Mouse (Mus musculus) forebrain, embryonic 13.5 days (tissue): ENCODE data around the gene Pdcd7. TPM values are rescaled to one million over a fixed set of nuclear protein-coding genes. Genes with fewer than 3 reads are reported as not detected.

Experiments used
- ATAC-seq: fragments of 200-750 bp; cut with Nextera tagmentation; 2 replicates; pipeline ENCODE4 v1.8.0; 2017
- H3K27ac ChIP-seq: fragments of 300-500 bp; sonication (generic); 2 replicates; pipeline ENCODE4 v1.5.1; 2015; ENCODE audit warnings: inconsistent platforms, mild to moderate bottlenecking, moderate library complexity
- H3K27me3 ChIP-seq: fragments of 300-500 bp; sonication (generic); 2 replicates; pipeline ENCODE4 v1.6.1; 2015; ENCODE audit warnings: mild to moderate bottlenecking, inconsistent platforms
- H3K36me3 ChIP-seq: fragments of 300-500 bp; sonication (generic); 2 replicates; pipeline ENCODE4 v1.6.1; 2015; ENCODE audit warnings: mild to moderate bottlenecking, inconsistent platforms; ENCODE audit not compliant: poor library complexity, severe bottlenecking
- H3K4me1 ChIP-seq: fragments of 300-500 bp; sonication (generic); 2 replicates; pipeline ENCODE4 v1.6.1; 2015; ENCODE audit warnings: inconsistent platforms
- H3K4me2 ChIP-seq: fragments of 300-500 bp; sonication (generic); 2 replicates; pipeline ENCODE4 v1.6.1; 2015; ENCODE audit warnings: inconsistent platforms, mild to moderate bottlenecking, moderate library complexity
- H3K4me3 ChIP-seq: fragments of 300-500 bp; sonication (generic); 2 replicates; pipeline ENCODE4 v1.5.1; 2015; ENCODE audit warnings: mild to moderate bottlenecking, inconsistent platforms
- H3K9ac ChIP-seq: fragments of 300-500 bp; sonication (generic); 2 replicates; pipeline ENCODE4 v1.6.1; 2015; ENCODE audit warnings: mild to moderate bottlenecking, inconsistent platforms
- H3K9me3 ChIP-seq: fragments of 300-500 bp; sonication (generic); replicated peaks from 2 replicates; pipeline ENCODE4 v1.6.1; 2016; ENCODE audit warnings: inconsistent platforms
- WGBS: fragments of 180-500 bp; shearing (Covaris S2); methylation state at CpG from one replicate; pipeline ENCODE4 v1.1.7; 2015; 5-methylcytosine and 5-hydroxymethylcytosine counted together
- polyA plus RNA-seq: library from polyadenylated mRNA; unstranded; fragments of >200 nt; fragmentation: Nextera tagmentation; extraction: Ambion mirVana; gene quantifications from 2 replicates; pipeline ENCODE4 v1.2.1, GENCODE M21; 2015

The Pdcd7 gene
- polyA plus RNA-seq, result 8.3 and 8.5 TPM in 2 replicates

GRCm38 (mm10) chr9:65345854-65346475 lies at the start of gene Pdcd7:
TSS of gene Pdcd7 (plus strand) at chr9:65346104.
- H3K27ac ChIP-seq, result peak within 1 kb of the TSS; percentile 95
- H3K9me3 ChIP-seq, result no peaks in the 10 kb centered on the region
- peak; percentile 99 for ATAC-seq
- peak within 1 kb of the TSS; percentile 90 for H3K4me3 ChIP-seq
- H3K9ac ChIP-seq, result peak within 1 kb of the TSS; percentile 93
- peak within 1 kb of the TSS; percentile 98 for H3K4me2 ChIP-seq
- H3K27me3 ChIP-seq, result no peaks in the 10 kb centered on the region
- no peaks in the 10 kb centered on the region for H3K36me3 ChIP-seq
- H3K4me1 ChIP-seq, result peaks cover 20% of the 10 kb centered on the region
- WGBS, result 1% methylated on average over 55 of the region's 59 CpGs

GRCm38 (mm10) chr9:65297056-65297455 lies 48.8 kb upstream of the Pdcd7 start:
- Histone ChIP-seq H3K4me1 (peaks cover 24% of the 10 kb centered on the region), H3K4me2 (no peak overlapping the region), H3K9me3 (no peaks in the 10 kb centered on the region), H3K9ac (no peak overlapping the region), H3K36me3 (peaks cover 39% of the 10 kb centered on the region), H3K27me3 (no peaks in the 10 kb centered on the region), H3K4me3 (no peak overlapping the region), H3K27ac (no peak overlapping the region)
- no peak for ATAC-seq
- 100% methylated on average over 2 of the region's 2 CpGs for WGBS

GRCm38 (mm10) chr9:65298761-65299160 lies 47.1 kb upstream of the Pdcd7 start:
- no peak overlapping the region for H3K4me2 ChIP-seq
- no peak overlapping the region for H3K4me3 ChIP-seq
- H3K9me3 ChIP-seq, result no peaks in the 10 kb centered on the region
- H3K36me3 ChIP-seq, result peaks cover 56% of the 10 kb centered on the region
- no peaks in the 10 kb centered on the region for H3K27me3 ChIP-seq
- WGBS, result 89% methylated on average over 3 of the region's 3 CpGs
- no peak overlapping the region for H3K9ac ChIP-seq
- peaks cover 15% of the 10 kb centered on the region for H3K4me1 ChIP-seq
- H3K27ac ChIP-seq, result no peak overlapping the region
- no peak for ATAC-seq

- Histone ChIP-seq H3K27me3 (no peaks in the 10 kb centered on the region), H3K9me3 (no peaks in the 10 kb centered on the region), H3K9ac (no peak overlapping the region), H3K36me3 (peaks cover 64% of the 10 kb centered on the region), H3K4me1 (peaks cover 15% of the 10 kb centered on the region), H3K4me3 (no peak overlapping the region), H3K27ac (no peak overlapping the region), H3K4me2 (no peak overlapping the region)
- WGBS, result 95% methylated on average over 7 of the region's 7 CpGs
- ATAC-seq, result no peak
Measured at GRCm38 (mm10) chr9:65299650-65300049, 46.3 kb upstream of the Pdcd7 start.

- Histone ChIP-seq H3K9ac (no peak overlapping the region), H3K27ac (no peak overlapping the region), H3K9me3 (no peaks in the 10 kb centered on the region), H3K4me2 (no peak overlapping the region), H3K27me3 (no peaks in the 10 kb centered on the region), H3K4me3 (no peak overlapping the region), H3K36me3 (peaks cover 80% of the 10 kb centered on the region), H3K4me1 (no peaks in the 10 kb centered on the region)
- no peak for ATAC-seq
- WGBS, result 95% methylated on average over 4 of the region's 4 CpGs
Measured at GRCm38 (mm10) chr9:65302327-65302983, 43.4 kb upstream of the Pdcd7 start.

GRCm38 (mm10) chr9:65303586-65303985 lies 42.3 kb upstream of the Pdcd7 start:
- no peak overlapping the region for H3K27ac ChIP-seq
- no peak overlapping the region for H3K9ac ChIP-seq
- no peak for ATAC-seq
- H3K4me2 ChIP-seq, result no peak overlapping the region
- H3K9me3 ChIP-seq, result no peaks in the 10 kb centered on the region
- no peaks in the 10 kb centered on the region for H3K4me1 ChIP-seq
- no peaks in the 10 kb centered on the region for H3K27me3 ChIP-seq
- no peak overlapping the region for H3K4me3 ChIP-seq
- peaks cover 79% of the 10 kb centered on the region for H3K36me3 ChIP-seq
- WGBS, result 96% methylated on average over 4 of the region's 4 CpGs

GRCm38 (mm10) chr9:65304300-65304699 lies 41.6 kb upstream of the Pdcd7 start:
- ATAC-seq, result no peak
- Histone ChIP-seq H3K9me3 (no peaks in the 10 kb centered on the region), H3K36me3 (peaks cover 86% of the 10 kb centered on the region), H3K27me3 (no peaks in the 10 kb centered on the region), H3K4me2 (no peak overlapping the region), H3K4me3 (no peak overlapping the region), H3K4me1 (no peaks in the 10 kb centered on the region), H3K27ac (no peak overlapping the region), H3K9ac (no peak overlapping the region)
- WGBS, result 81% methylated on average over 4 of the region's 4 CpGs

GRCm38 (mm10) chr9:65306672-65307071 lies 39.2 kb upstream of the Pdcd7 start:
- Histone ChIP-seq H3K9ac (no peak overlapping the region), H3K4me3 (no peak overlapping the region), H3K27me3 (no peaks in the 10 kb centered on the region), H3K36me3 (peaks cover 76% of the 10 kb centered on the region), H3K27ac (no peak overlapping the region), H3K9me3 (no peaks in the 10 kb centered on the region), H3K4me1 (no peaks in the 10 kb centered on the region), H3K4me2 (no peak overlapping the region)
- WGBS, result 96% methylated on average over 2 of the region's 2 CpGs
- ATAC-seq, result no peak

- WGBS, result 92% methylated on average over 1 of the region's 1 CpGs
- no peak overlapping the region for H3K27ac ChIP-seq
- no peak overlapping the region for H3K9ac ChIP-seq
- peaks cover 75% of the 10 kb centered on the region for H3K36me3 ChIP-seq
- H3K4me2 ChIP-seq, result no peak overlapping the region
- H3K4me1 ChIP-seq, result no peaks in the 10 kb centered on the region
- no peak for ATAC-seq
- no peaks in the 10 kb centered on the region for H3K9me3 ChIP-seq
- no peak overlapping the region for H3K4me3 ChIP-seq
- H3K27me3 ChIP-seq, result no peaks in the 10 kb centered on the region
Measured at GRCm38 (mm10) chr9:65308011-65308410, 37.9 kb upstream of the Pdcd7 start.

GRCm38 (mm10) chr9:65312669-65313357 lies 33.1 kb upstream of the Pdcd7 start:
- ATAC-seq, result no peak
- Histone ChIP-seq H3K27me3 (no peaks in the 10 kb centered on the region), H3K9me3 (no peaks in the 10 kb centered on the region), H3K27ac (no peak overlapping the region), H3K4me2 (no peak overlapping the region), H3K9ac (no peak overlapping the region), H3K4me3 (no peak overlapping the region), H3K4me1 (no peaks in the 10 kb centered on the region), H3K36me3 (peaks cover 61% of the 10 kb centered on the region)
- 94% methylated on average over 4 of the region's 4 CpGs for WGBS

GRCm38 (mm10) chr9:65313846-65314245 lies 32.1 kb upstream of the Pdcd7 start:
- no peak for ATAC-seq
- no peak overlapping the region for H3K4me3 ChIP-seq
- H3K9me3 ChIP-seq, result no peaks in the 10 kb centered on the region
- 97% methylated on average over 1 of the region's 1 CpGs for WGBS
- no peak overlapping the region for H3K9ac ChIP-seq
- H3K27me3 ChIP-seq, result no peaks in the 10 kb centered on the region
- H3K27ac ChIP-seq, result no peak overlapping the region
- peaks cover 64% of the 10 kb centered on the region for H3K36me3 ChIP-seq
- H3K4me1 ChIP-seq, result no peaks in the 10 kb centered on the region
- H3K4me2 ChIP-seq, result no peak overlapping the region

- ATAC-seq, result no peak
- Histone ChIP-seq H3K36me3 (peaks cover 81% of the 10 kb centered on the region), H3K4me2 (no peak overlapping the region), H3K27me3 (no peaks in the 10 kb centered on the region), H3K4me3 (no peak overlapping the region), H3K4me1 (no peaks in the 10 kb centered on the region), H3K27ac (no peak overlapping the region), H3K9ac (no peak overlapping the region), H3K9me3 (no peaks in the 10 kb centered on the region)
- 93% methylated on average over 11 of the region's 11 CpGs for WGBS
Measured at GRCm38 (mm10) chr9:65322255-65322900, 23.5 kb upstream of the Pdcd7 start.
